Mouse (Mus musculus): ENCODE measurements around the gene AU040320. TPM values are rescaled to one million over a fixed set of nuclear protein-coding genes. Genes with fewer than 3 reads are reported as not detected.

The AU040320 gene
- polyA plus RNA-seq, 1 experiment from 2014 or later: 20.9 TPM

DNA sequence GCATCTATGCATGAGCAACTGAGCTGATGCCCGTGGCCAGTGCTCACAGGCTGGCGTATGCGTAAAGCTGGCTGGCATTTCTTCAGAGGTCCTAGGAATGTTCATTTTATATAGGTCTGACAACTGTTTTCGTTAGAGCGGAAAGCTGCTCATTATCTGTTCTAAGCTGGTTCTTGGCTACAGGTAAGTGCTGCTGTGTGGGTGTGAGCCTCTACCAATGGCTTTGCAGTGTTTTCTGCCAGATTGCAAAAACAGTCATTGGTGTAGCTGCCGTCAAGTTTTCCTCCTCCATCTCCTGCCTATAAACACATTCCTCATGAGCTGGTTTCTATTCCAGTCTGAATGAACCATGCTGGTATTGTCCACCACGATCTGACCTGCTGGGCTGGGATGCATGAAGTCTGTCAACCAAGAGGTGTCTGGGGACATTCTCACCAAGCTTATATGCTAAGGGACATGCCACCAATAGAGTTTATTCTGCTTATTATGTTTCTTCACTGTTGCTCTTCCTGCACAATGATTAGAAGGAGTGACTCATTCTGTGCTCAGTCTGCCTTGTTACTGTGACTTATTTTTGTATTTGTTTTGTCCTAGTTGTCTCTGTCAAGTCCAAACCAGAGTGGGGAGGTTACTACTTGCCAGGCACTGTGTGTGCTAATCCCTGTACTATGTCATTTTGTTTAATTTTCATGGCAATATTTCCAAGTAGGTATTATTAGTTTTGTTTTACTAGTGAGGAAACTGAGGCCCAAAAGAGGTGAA lies 39.2 kb downstream of the AU040320 start:
- Histone ChIP-seq H3K9me3 (ENCODE audit: low read depth, low read length) (no peaks in the 10 kb centered on the region), H3K27me3 (ENCODE audit: insufficient read depth, low read length) (no peaks in the 10 kb centered on the region), H3K4me1 (ENCODE audit: insufficient read depth) (no peaks in the 10 kb centered on the region), H3K9ac (no peak overlapping the region), H3K27ac (ENCODE audit: low read depth) (no peak overlapping the region), H3K4me3 (ENCODE audit: low read depth, low read length) (no peak overlapping the region), H3K36me3 (ENCODE audit: insufficient read depth) (peaks cover 13% of the 10 kb centered on the region), H3K4me2 (no peak overlapping the region)
- ATAC-seq (ENCODE audit: insufficient read depth) (no peak), DNase-seq (no peak)
- no peak for TF ChIP-seq CTCF (IDR thresholded peaks at IDR 0.05; ENCODE audit: low read depth)
- WGBS: 85% methylated on average over 7 of the region's 7 CpGs

DNA sequence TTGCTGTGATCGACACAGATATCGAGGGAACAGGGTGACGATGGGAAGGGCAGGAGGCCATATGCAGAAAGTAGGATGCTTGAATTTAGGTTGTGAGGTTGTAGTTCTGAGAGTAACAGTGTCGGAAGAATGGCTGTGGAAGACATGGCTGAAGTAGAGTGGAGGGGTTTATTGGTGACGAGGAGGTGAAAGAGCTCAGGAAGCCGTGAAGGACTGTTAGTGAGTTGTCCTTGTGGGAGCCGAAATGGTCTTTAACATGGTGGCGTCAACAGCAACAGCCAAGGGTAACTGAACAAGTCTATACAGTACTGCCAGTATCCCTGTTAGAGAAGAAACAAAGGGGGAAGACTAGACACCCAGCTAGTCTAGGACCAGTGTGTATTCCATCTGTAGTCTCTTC lies 48.8 kb downstream of the AU040320 start:
- Histone ChIP-seq H3K36me3 (ENCODE audit: insufficient read depth) (no peaks in the 10 kb centered on the region), H3K4me1 (ENCODE audit: insufficient read depth) (no peaks in the 10 kb centered on the region), H3K4me3 (ENCODE audit: low read depth, low read length) (no peak overlapping the region), H3K27me3 (ENCODE audit: insufficient read depth, low read length) (no peaks in the 10 kb centered on the region), H3K9me3 (ENCODE audit: low read depth, low read length) (no peaks in the 10 kb centered on the region), H3K27ac (ENCODE audit: low read depth) (no peak overlapping the region), H3K4me2 (no peak overlapping the region), H3K9ac (no peak overlapping the region)
- no peak for ATAC-seq (ENCODE audit: insufficient read depth)
- DNase-seq: no peak
- 88% methylated on average over 8 of the region's 8 CpGs for WGBS
- no peak for TF ChIP-seq CTCF (IDR thresholded peaks at IDR 0.05; ENCODE audit: low read depth)

GRCm38 (mm10) chr4:126803268-126803873 lies 50.0 kb downstream of the AU040320 start:
- H3K4me3 ChIP-seq (ENCODE audit: low read depth, low read length): no peak overlapping the region
- no peaks in the 10 kb centered on the region for H3K36me3 ChIP-seq (ENCODE audit: insufficient read depth)
- WGBS: 36% methylated on average over 8 of the region's 8 CpGs
- H3K27ac ChIP-seq (ENCODE audit: low read depth): no peak overlapping the region
- H3K4me1 ChIP-seq (ENCODE audit: insufficient read depth): no peaks in the 10 kb centered on the region
- DNase-seq (no peak), ATAC-seq (ENCODE audit: insufficient read depth) (no peak)
- no peak overlapping the region for H3K9ac ChIP-seq
- H3K4me2 ChIP-seq: no peak overlapping the region
- no peaks in the 10 kb centered on the region for H3K9me3 ChIP-seq (ENCODE audit: low read depth, low read length)
- TF ChIP-seq CTCF (IDR thresholded peaks at IDR 0.05; ENCODE audit: low read depth): no peak
- H3K27me3 ChIP-seq (ENCODE audit: insufficient read depth, low read length): no peaks in the 10 kb centered on the region

- Histone ChIP-seq H3K9ac (no peak overlapping the region), H3K27ac (ENCODE audit: low read depth) (no peak overlapping the region), H3K27me3 (ENCODE audit: insufficient read depth, low read length) (no peaks in the 10 kb centered on the region), H3K4me1 (ENCODE audit: insufficient read depth) (no peaks in the 10 kb centered on the region), H3K4me2 (no peak overlapping the region), H3K36me3 (ENCODE audit: insufficient read depth) (no peaks in the 10 kb centered on the region), H3K9me3 (ENCODE audit: low read depth, low read length) (no peaks in the 10 kb centered on the region), H3K4me3 (ENCODE audit: low read depth, low read length) (no peak overlapping the region)
- no peak for ATAC-seq (ENCODE audit: insufficient read depth)
- DNase-seq: no peak
- WGBS: 66% methylated on average over 4 of the region's 4 CpGs
- no peak for TF ChIP-seq CTCF (IDR thresholded peaks at IDR 0.05; ENCODE audit: low read depth)
Observed at GRCm38 (mm10) chr4:126805741-126806140, 52.4 kb downstream of the AU040320 start.

- Histone ChIP-seq H3K4me1 (ENCODE audit: insufficient read depth) (no peaks in the 10 kb centered on the region), H3K9me3 (ENCODE audit: low read depth, low read length) (no peaks in the 10 kb centered on the region), H3K27ac (ENCODE audit: low read depth) (no peak overlapping the region), H3K4me3 (ENCODE audit: low read depth, low read length) (no peak overlapping the region), H3K27me3 (ENCODE audit: insufficient read depth, low read length) (no peaks in the 10 kb centered on the region), H3K9ac (no peak overlapping the region), H3K36me3 (ENCODE audit: insufficient read depth) (no peaks in the 10 kb centered on the region), H3K4me2 (no peak overlapping the region)
- DNase-seq: no peak
- ATAC-seq (ENCODE audit: insufficient read depth): no peak
- 79% methylated on average over 7 of the region's 7 CpGs for WGBS
- TF ChIP-seq CTCF (IDR thresholded peaks at IDR 0.05; ENCODE audit: low read depth): no peak
Observed at GRCm38 (mm10) chr4:126806692-126807427, 53.5 kb downstream of the AU040320 start.

DNA sequence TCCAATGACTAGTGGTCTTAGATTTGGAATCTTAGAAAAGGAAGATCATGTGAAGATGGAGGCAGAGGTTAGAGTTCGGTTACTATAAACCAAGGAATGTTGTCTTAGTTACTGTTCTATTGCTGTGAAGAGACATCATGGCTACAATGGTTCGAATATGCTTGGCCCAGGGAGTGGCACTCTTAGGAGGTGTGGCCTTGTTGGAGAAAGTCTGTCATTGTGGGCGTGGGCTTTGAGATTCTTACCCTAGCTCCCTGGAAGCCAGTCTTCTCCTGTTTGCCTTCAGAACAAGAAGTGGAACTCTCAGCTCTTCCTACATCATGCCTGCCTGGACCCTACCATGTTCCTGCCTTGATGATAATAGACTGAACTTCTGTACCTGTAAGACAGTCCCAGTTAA lies 57.2 kb downstream of the AU040320 start:
- TF ChIP-seq CTCF (IDR thresholded peaks at IDR 0.05; ENCODE audit: low read depth): no peak
- 91% methylated on average over 3 of the region's 3 CpGs for WGBS
- ATAC-seq (ENCODE audit: insufficient read depth): no peak

DNA sequence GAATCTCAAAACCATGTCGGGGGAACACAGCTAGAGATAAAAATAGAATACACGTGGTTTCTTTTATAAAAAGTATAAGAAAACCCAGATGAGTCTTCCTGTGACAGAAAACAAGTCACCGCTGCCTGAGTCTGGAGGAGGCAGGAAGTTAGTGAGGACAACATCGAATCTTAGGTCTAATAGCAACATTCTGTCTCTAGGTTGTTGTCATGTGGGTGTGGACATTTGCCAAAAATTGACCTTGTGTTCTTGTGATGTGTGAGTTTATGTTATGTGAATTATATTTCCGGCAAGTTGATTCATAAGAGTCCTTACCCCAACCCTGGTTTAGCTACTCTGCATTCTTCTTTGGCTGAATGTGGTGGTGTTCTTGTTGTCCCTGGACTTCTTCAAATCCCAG lies 59.9 kb downstream of the AU040320 start:
- Histone ChIP-seq H3K36me3 (ENCODE audit: insufficient read depth) (peaks cover 33% of the 10 kb centered on the region; the same call in 1 of the 2 replicates), H3K27me3 (ENCODE audit: insufficient read depth, low read length) (no peaks in the 10 kb centered on the region), H3K4me2 (no peak overlapping the region), H3K4me1 (ENCODE audit: insufficient read depth) (no peaks in the 10 kb centered on the region), H3K9me3 (ENCODE audit: low read depth, low read length) (no peaks in the 10 kb centered on the region), H3K27ac (ENCODE audit: low read depth) (no peak overlapping the region), H3K9ac (no peak overlapping the region), H3K4me3 (ENCODE audit: low read depth, low read length) (no peak overlapping the region)
- DNase-seq (peak; percentile 18), ATAC-seq (ENCODE audit: insufficient read depth) (no peak)
- WGBS: 63% methylated on average over 5 of the region's 5 CpGs
- no peak for TF ChIP-seq CTCF (IDR thresholded peaks at IDR 0.05; ENCODE audit: low read depth)

More for the DNA sequence above, 57.2 kb downstream of the AU040320 start:
- DNase-seq: no peak
- Histone ChIP-seq H3K27ac (ENCODE audit: low read depth) (no peak overlapping the region), H3K4me3 (ENCODE audit: low read depth, low read length) (no peak overlapping the region), H3K36me3 (ENCODE audit: insufficient read depth) (peaks cover 12% of the 10 kb centered on the region; the same call in 1 of the 2 replicates), H3K4me2 (no peak overlapping the region), H3K4me1 (ENCODE audit: insufficient read depth) (no peaks in the 10 kb centered on the region), H3K9me3 (ENCODE audit: low read depth, low read length) (no peaks in the 10 kb centered on the region), H3K9ac (no peak overlapping the region), H3K27me3 (ENCODE audit: insufficient read depth, low read length) (no peaks in the 10 kb centered on the region)
